Mouse (Mus musculus): ENCODE results near the gene Htra3. TPM values are rescaled to one million over a fixed set of nuclear protein-coding genes. Genes with fewer than 3 reads are reported as not detected.

Htra3 gene
- total and polyA plus RNA-seq, 3 experiments, result not detected

DNA sequence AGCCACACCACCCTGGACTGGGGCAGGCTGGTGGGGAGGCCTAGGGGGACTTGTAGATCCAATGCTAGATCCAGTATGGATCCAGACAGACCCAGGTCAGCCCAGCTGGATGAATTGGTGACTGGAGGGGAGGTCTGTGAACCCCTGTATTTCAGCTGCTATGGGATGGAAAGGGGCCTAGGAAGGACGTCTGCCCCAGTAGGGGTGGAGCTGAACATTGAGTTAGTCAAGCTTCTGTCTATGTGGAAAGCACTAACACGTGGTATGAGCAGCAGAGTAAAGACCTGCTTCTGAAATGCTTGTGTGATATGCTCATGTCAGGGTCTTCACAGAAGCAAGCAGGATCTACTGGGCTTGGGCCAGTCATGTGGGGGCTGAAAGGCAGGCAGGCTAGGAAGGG is 31.4 kb downstream of the Htra3 start:
- no peaks in the 10 kb centered on the region; the same call in 1 of the 2 replicates for H3K9me3 ChIP-seq (replicated peaks; ENCODE audit: insufficient read depth, low read length)
- H3K36me3 ChIP-seq (ENCODE audit: control insufficient read depth in 1 of 2, insufficient read depth in 2 of 2, low read length in 2 of 2), result no peaks in the 10 kb centered on the region
- no peaks in the 10 kb centered on the region for H3K79me2 ChIP-seq (ENCODE audit: control insufficient read depth, insufficient read depth, low read length, poor library complexity)
- no peak overlapping the region for H3K4me3 ChIP-seq (ENCODE audit: control insufficient read depth in 1 of 2, insufficient read depth in 1 of 2, low read depth in 2 of 2, low read length in 2 of 2)
- TF ChIP-seq TAL1 (IDR thresholded peaks at IDR 0.05; ENCODE audit: low read length) (no peak), RAD21 (IDR thresholded peaks at IDR 0.05; ENCODE audit: low read depth, low read length) (no peak), EP300 (IDR thresholded peaks at IDR 0.05; ENCODE audit: low read depth in 1 of 2, low read length in 2 of 2) (no peak), CHD2 (IDR thresholded peaks at IDR 0.05; ENCODE audit: low read length) (no peak), CTCF (IDR thresholded peaks at IDR 0.05 in 2 of 3, conservative IDR thresholded peaks at IDR 0.05 in 1 of 3; ENCODE audit: control insufficient read depth in 1 of 3, insufficient read depth in 1 of 3, low read depth in 2 of 3, low read length in 3 of 3, poor library complexity in 1 of 3, severe bottlenecking in 1 of 3) (no peak), POLR2AphosphoS2 (IDR thresholded peaks at IDR 0.05; ENCODE audit: low read length) (no peak), ZKSCAN1 (IDR thresholded peaks at IDR 0.05; ENCODE audit: low read depth, low read length) (no peak), RCOR1 (IDR thresholded peaks at IDR 0.05; ENCODE audit: low read depth, low read length) (no peak), MAFK (IDR thresholded peaks at IDR 0.05; ENCODE audit: borderline replicate concordance, low read depth, low read length) (no peak), SIN3A (IDR thresholded peaks at IDR 0.05; ENCODE audit: low read length) (no peak), MXI1 (IDR thresholded peaks at IDR 0.05; ENCODE audit: low read depth, low read length) (no peak)
- no peak overlapping the region for H3K9ac ChIP-seq (ENCODE audit: control insufficient read depth, low read depth, low read length, poor library complexity, severe bottlenecking)
- no peak for DNase-seq (ENCODE audit: low read depth, low spot score)
- no peak overlapping the region for H3K27ac ChIP-seq (ENCODE audit: control insufficient read depth, low read depth, low read length)
- no peaks in the 10 kb centered on the region for H3K27me3 ChIP-seq (ENCODE audit: control insufficient read depth in 1 of 2, insufficient read depth in 2 of 2, low read length in 2 of 2)
- no peaks in the 10 kb centered on the region for H3K4me1 ChIP-seq (ENCODE audit: control insufficient read depth in 1 of 2, insufficient read depth in 2 of 2, low read length in 2 of 2)

DNA sequence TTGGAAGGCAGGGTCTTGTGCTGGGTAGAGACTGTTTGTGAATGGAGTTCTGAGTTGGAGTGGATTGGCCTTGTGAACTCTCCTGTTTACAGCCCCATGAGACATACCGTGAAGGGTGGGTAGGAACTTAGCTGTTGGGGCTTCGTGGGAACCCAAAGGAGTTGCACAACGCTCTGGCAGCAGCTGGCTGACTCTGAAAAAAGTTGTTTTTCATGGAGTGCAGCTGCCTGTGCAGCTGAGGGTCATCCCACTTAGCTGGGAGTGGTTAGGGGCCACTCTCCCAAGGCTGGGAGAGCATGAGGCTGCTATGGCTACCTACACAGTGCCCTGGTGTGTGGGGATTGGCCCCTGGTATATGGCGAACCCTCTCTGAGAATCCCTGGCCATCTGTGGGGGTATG is 32.0 kb downstream of the Htra3 start:
- Histone ChIP-seq H3K4me3 (ENCODE audit: control insufficient read depth in 1 of 2, insufficient read depth in 1 of 2, low read depth in 2 of 2, low read length in 2 of 2) (no peak overlapping the region), H3K36me3 (ENCODE audit: control insufficient read depth in 1 of 2, insufficient read depth in 2 of 2, low read length in 2 of 2) (no peaks in the 10 kb centered on the region), H3K9me3 (replicated peaks; ENCODE audit: insufficient read depth, low read length) (no peaks in the 10 kb centered on the region; the same call in 1 of the 2 replicates), H3K9ac (ENCODE audit: control insufficient read depth, low read depth, low read length, poor library complexity, severe bottlenecking) (no peak overlapping the region), H3K4me1 (ENCODE audit: control insufficient read depth in 1 of 2, insufficient read depth in 2 of 2, low read length in 2 of 2) (no peaks in the 10 kb centered on the region), H3K27me3 (ENCODE audit: control insufficient read depth in 1 of 2, insufficient read depth in 2 of 2, low read length in 2 of 2) (no peaks in the 10 kb centered on the region), H3K79me2 (ENCODE audit: control insufficient read depth, insufficient read depth, low read length, poor library complexity) (no peaks in the 10 kb centered on the region), H3K27ac (ENCODE audit: control insufficient read depth, low read depth, low read length) (no peak overlapping the region)
- TF ChIP-seq POLR2AphosphoS5 (IDR thresholded peaks at IDR 0.05; ENCODE audit: borderline replicate concordance, low read depth, low read length) (no peak), KAT2A (conservative IDR thresholded peaks at IDR 0.05; ENCODE audit: low read depth, low read length) (no peak), RCOR1 (IDR thresholded peaks at IDR 0.05; ENCODE audit: low read depth, low read length) (no peak), EP300 (IDR thresholded peaks at IDR 0.05; ENCODE audit: low read depth in 1 of 2, low read length in 2 of 2) (no peak), E2F4 (IDR thresholded peaks at IDR 0.05; ENCODE audit: borderline replicate concordance, low read depth, low read length) (no peak), MYB (IDR thresholded peaks at IDR 0.05; ENCODE audit: low read depth, low read length) (no peak), USF1 (IDR thresholded peaks at IDR 0.05; ENCODE audit: low read depth, low read length) (no peak), TBP (IDR thresholded peaks at IDR 0.05; ENCODE audit: low read depth, low read length) (no peak), POLR2AphosphoS2 (IDR thresholded peaks at IDR 0.05; ENCODE audit: low read length) (no peak), MAX (IDR thresholded peaks at IDR 0.05; ENCODE audit: low read length) (no peak), MYC (IDR thresholded peaks at IDR 0.05; ENCODE audit: low read depth, low read length) (no peak), RAD21 (IDR thresholded peaks at IDR 0.05; ENCODE audit: low read depth, low read length) (no peak)
- no peak for DNase-seq (ENCODE audit: low read depth, low spot score)

Data from MEL (cell line).